Mouse (Mus musculus) embryonic facial prominence, embryonic 15.5 days (tissue): ENCODE measurements around the gene Olfr651. TPM values are rescaled to one million over a fixed set of nuclear protein-coding genes. Genes with fewer than 3 reads are reported as not detected.

Experiments used
- ATAC-seq: fragments of 200-750 bp; cut with Nextera tagmentation; 2 replicates; pipeline ENCODE4 v1.8.0; 2017; ENCODE audit warnings: low read depth, moderate TSS enrichment; ENCODE audit not compliant: insufficient number of reproducible peaks, low FRiP score, low TSS enrichment
- H3K27ac ChIP-seq: fragments of 300-500 bp; sonication (generic); replicated peaks from 2 replicates; pipeline ENCODE4 v1.5.1; 2015; ENCODE audit warnings: mild to moderate bottlenecking, inconsistent platforms
- H3K27me3 ChIP-seq: fragments of 300-500 bp; sonication (generic); 2 replicates; pipeline ENCODE4 v1.6.1; 2015; ENCODE audit warnings: inconsistent platforms
- H3K36me3 ChIP-seq: fragments of 300-500 bp; sonication (generic); 2 replicates; pipeline ENCODE4 v1.6.1; 2015; ENCODE audit warnings: mild to moderate bottlenecking, inconsistent platforms
- H3K4me1 ChIP-seq: fragments of 300-500 bp; sonication (generic); 2 replicates; pipeline ENCODE4 v1.6.1; 2015; ENCODE audit warnings: inconsistent platforms
- H3K4me2 ChIP-seq: fragments of 300-500 bp; sonication (generic); replicated peaks from 2 replicates; pipeline ENCODE4 v1.6.1; 2015; ENCODE audit warnings: mild to moderate bottlenecking, inconsistent platforms
- H3K4me3 ChIP-seq: fragments of 300-500 bp; sonication (generic); replicated peaks from 2 replicates; pipeline ENCODE4 v1.5.1; 2015; ENCODE audit warnings: mild to moderate bottlenecking, inconsistent platforms
- H3K9ac ChIP-seq: fragments of 300-500 bp; sonication (generic); 2 replicates; pipeline ENCODE4 v1.6.1; 2015; ENCODE audit warnings: inconsistent platforms
- H3K9me3 ChIP-seq: fragments of 300-500 bp; sonication (generic); replicated peaks from 2 replicates; pipeline ENCODE4 v1.6.1; 2016; ENCODE audit warnings: inconsistent platforms
- WGBS: fragments of 180-500 bp; shearing (Covaris S2); methylation state at CpG from one replicate; pipeline ENCODE4 v1.1.7; 2015; 5-methylcytosine and 5-hydroxymethylcytosine counted together
- polyA plus RNA-seq: library from polyadenylated mRNA; unstranded; fragments of >200 nt; fragmentation: Nextera tagmentation; extraction: Ambion mirVana; gene quantifications from 2 replicates; pipeline ENCODE4 v1.2.1, GENCODE M21; 2015

The Olfr651 gene
- polyA plus RNA-seq, 1 experiment from 2014 or later, result not detected

DNA sequence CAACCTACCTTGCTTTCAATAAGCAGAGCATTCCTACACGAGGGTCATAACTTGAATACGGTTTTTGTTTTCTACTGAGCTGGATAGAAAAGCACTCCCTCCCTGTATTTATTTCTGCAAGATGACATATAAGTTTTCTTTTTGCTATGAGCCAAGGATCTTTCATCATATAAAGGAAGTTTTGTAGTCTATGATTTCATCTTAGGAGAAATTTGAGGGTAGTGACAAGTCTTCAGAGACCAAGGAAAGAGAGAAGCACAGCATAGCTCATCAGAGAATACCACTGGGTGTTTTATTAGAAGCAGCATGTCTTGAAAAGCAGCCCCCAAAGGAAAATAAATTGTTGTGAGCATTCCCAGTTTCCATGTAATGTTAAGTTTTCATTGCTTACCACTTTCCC lies 51.7 kb downstream of the Olfr651 start, which contains the start of gene Olfr655:
Gene Olfr655 (minus strand): TSS at position 101 of the 400 bp plus-strand sequence.
- no peak within 1 kb of the TSS for H3K9ac ChIP-seq
- no peaks in the 10 kb centered on the region for H3K9me3 ChIP-seq
- H3K36me3 ChIP-seq, result no peaks in the 10 kb centered on the region
- WGBS, result 74% methylated on average over 2 of the region's 2 CpGs
- no peaks in the 10 kb centered on the region for H3K4me1 ChIP-seq
- no peak within 1 kb of the TSS for H3K4me2 ChIP-seq
- no peak for ATAC-seq
- H3K4me3 ChIP-seq, result no peak within 1 kb of the TSS
- H3K27ac ChIP-seq, result no peak within 1 kb of the TSS
- no peaks in the 10 kb centered on the region for H3K27me3 ChIP-seq

DNA sequence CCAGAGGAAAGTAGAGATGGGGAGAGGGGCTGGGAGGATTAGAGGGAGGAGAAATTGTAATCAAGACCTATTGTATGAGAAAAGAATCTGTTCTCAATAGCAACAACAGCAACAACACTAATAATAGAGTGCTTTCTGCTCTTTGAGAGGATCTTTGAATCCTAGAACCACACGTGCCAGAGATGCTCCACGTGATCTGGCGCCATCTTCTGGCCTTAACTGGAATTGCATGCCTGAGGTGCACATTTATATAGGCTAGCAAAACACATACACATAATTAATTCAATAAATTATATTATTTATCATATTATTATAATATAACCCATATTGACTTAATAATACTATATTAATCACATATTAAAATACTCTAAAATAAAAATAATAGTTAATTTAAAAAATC lies 53.2 kb downstream of the Olfr651 start:
- Histone ChIP-seq H3K4me3 (no peak overlapping the region), H3K4me1 (no peaks in the 10 kb centered on the region), H3K9ac (no peak overlapping the region), H3K27me3 (no peaks in the 10 kb centered on the region), H3K27ac (no peak overlapping the region), H3K4me2 (no peak overlapping the region), H3K36me3 (no peaks in the 10 kb centered on the region), H3K9me3 (no peaks in the 10 kb centered on the region)
- 4% methylated on average over 3 of the region's 3 CpGs for WGBS
- ATAC-seq, result no peak

Other genes with a start within 250 kb of the Olfr651 start
- gene Trim12a, start 234.7 kb upstream of the Olfr651 start, polyA plus RNA-seq, result 7.3 and 8.0 TPM in 2 replicates
- 0.16 TPM in 1 of 2 replicates, not detected in the other for gene Trim34b, start 220.7 kb upstream of the Olfr651 start, polyA plus RNA-seq
- 2.4 and 2.6 TPM in 2 replicates for gene Trim12c, start 196.8 kb upstream of the Olfr651 start, polyA plus RNA-seq
- gene Trim30b, start 180.2 kb upstream of the Olfr651 start, polyA plus RNA-seq, result 0.13 and 0.16 TPM in 2 replicates
- 0.22 and 0.28 TPM in 2 replicates for gene Trim30c, start 149.3 kb upstream of the Olfr651 start, polyA plus RNA-seq
- gene Trim30a, start 84.9 kb upstream of the Olfr651 start, polyA plus RNA-seq, result 1.8 and 2.3 TPM in 2 replicates
- 0.74 and 0.85 TPM in 2 replicates for gene Trim30d, start 42.3 kb upstream of the Olfr651 start, polyA plus RNA-seq
- 0.11 TPM in 1 of 2 replicates, not detected in the other for gene Olfr652, start 10.8 kb downstream of the Olfr651 start, polyA plus RNA-seq
- gene Olfr653, start 27.2 kb downstream of the Olfr651 start, polyA plus RNA-seq, result 0.11 and 0.16 TPM in 2 replicates
- 0.12 TPM in 1 of 2 replicates, not detected in the other for gene Olfr654, start 36.9 kb downstream of the Olfr651 start, polyA plus RNA-seq
- gene Olfr655, start 51.6 kb downstream of the Olfr651 start, polyA plus RNA-seq, result 0.16 and 0.29 TPM in 2 replicates
- 0.05 TPM in 1 of 2 replicates, not detected in the other for gene Olfr656, start 63.8 kb downstream of the Olfr651 start, polyA plus RNA-seq
- not detected in 2 replicates for gene Olfr657, start 74.7 kb downstream of the Olfr651 start, polyA plus RNA-seq
- 0.12 TPM in 1 of 2 replicates, not detected in the other for gene Olfr658, start 97.2 kb downstream of the Olfr651 start, polyA plus RNA-seq
- gene Olfr659, start 116.6 kb downstream of the Olfr651 start, polyA plus RNA-seq, result 0.22 and 0.37 TPM in 2 replicates
- 0.11 and 0.12 TPM in 2 replicates for gene Olfr661, start 136.4 kb downstream of the Olfr651 start, polyA plus RNA-seq
- gene Usp17le, start 227.3 kb downstream of the Olfr651 start, polyA plus RNA-seq, result not detected in 2 replicates